Mouse (Mus musculus) lung, postnatal 0 days (tissue): ENCODE measurements at regions not wholly inside any gene's neighbourhood (a gene's known extent, or its start where the extent isn't known, plus 50 kb on each side); places are given as distances from the start of the nearest gene placed in this dataset.

Source experiments
- ATAC-seq: fragments of 200-750 bp; cut with Nextera tagmentation; 2 replicates; pipeline ENCODE4 v1.8.0; 2017; ENCODE audit warnings: moderate library complexity
- DNase-seq: peaks from one replicate; pipeline ENCODE4 v3.0.0-alpha.2; 2016; ENCODE audit warnings: low spot score
- H3K27ac ChIP-seq: fragments of 300-500 bp; sonication (generic); 2 replicates; pipeline ENCODE4 v1.5.1; 2014; ENCODE audit warnings: antibody characterized with exemption, mild to moderate bottlenecking, low read length, mixed read lengths
- H3K27me3 ChIP-seq: fragments of 300-500 bp; sonication (generic); replicated peaks from 2 replicates; pipeline ENCODE4 v1.6.1; 2014; ENCODE audit warnings: low read length, mixed read lengths; ENCODE audit not compliant: insufficient read depth
- H3K36me3 ChIP-seq: fragments of 300-500 bp; sonication (generic); 2 replicates; pipeline ENCODE4 v1.6.1; 2014; ENCODE audit warnings: low read length, mixed read lengths; ENCODE audit not compliant: insufficient read depth
- H3K4me1 ChIP-seq: fragments of 300-500 bp; sonication (generic); 2 replicates; pipeline ENCODE4 v1.6.1; 2014; ENCODE audit warnings: antibody characterized with exemption, low read depth, low read length, mixed read lengths; ENCODE audit not compliant: insufficient read depth
- H3K4me2 ChIP-seq: fragments of 300-500 bp; sonication (generic); replicated peaks from 2 replicates; pipeline ENCODE4 v1.6.1; 2014; ENCODE audit warnings: low read depth, mild to moderate bottlenecking, low read length, moderate library complexity, mixed read lengths
- H3K4me3 ChIP-seq: fragments of 300-500 bp; sonication (generic); 2 replicates; pipeline ENCODE4 v1.5.1; 2014; ENCODE audit warnings: low read depth, low read length
- H3K9ac ChIP-seq: fragments of 300-500 bp; sonication (generic); replicated peaks from 2 replicates; pipeline ENCODE4 v1.6.1; 2014; ENCODE audit warnings: low read depth, mild to moderate bottlenecking
- H3K9me3 ChIP-seq: fragments of 300-500 bp; sonication (generic); 2 replicates; pipeline ENCODE4 v1.6.1; 2016; ENCODE audit warnings: low read length, mixed read lengths
- CTCF ChIP-seq: IDR thresholded peaks from 2 replicates; pipeline ENCODE4 v1.5.1; 2016; ENCODE audit warnings: antibody characterized with exemption, mild to moderate bottlenecking
- EP300 ChIP-seq: IDR thresholded peaks from 2 replicates; pipeline ENCODE4 v1.6.1; 2016; ENCODE audit warnings: antibody characterized with exemption, mild to moderate bottlenecking, control low read depth
- WGBS: fragments of 180-500 bp; shearing (Covaris S2); extraction: QIAGEN DNeasy Blood & Tissue Kit; methylation state at CpG from one replicate; pipeline ENCODE4 v1.1.7; 2014; 5-methylcytosine and 5-hydroxymethylcytosine counted together

DNA sequence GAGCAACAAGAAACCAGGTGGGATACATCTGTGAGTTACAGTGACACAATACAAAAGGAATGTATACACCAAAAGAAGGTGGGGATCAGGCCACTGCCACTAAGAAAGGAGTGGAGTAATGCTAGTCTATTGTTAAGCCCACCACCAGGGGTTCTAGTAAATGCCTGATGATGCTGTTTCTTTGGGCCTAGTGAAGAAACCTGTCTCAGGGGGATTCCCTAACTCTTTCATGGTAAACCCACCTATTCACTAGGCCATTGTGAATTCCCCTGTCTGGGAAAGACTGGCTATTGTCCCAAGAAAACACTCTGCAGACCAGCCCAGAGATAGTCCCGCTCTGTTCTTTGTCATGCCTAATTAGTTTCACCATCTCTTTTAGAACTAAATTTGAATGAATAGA lies 368.2 kb downstream of the Wdr20rt start:
- Histone ChIP-seq H3K4me1 (no peaks in the 10 kb centered on the region), H3K4me2 (no peak overlapping the region), H3K27me3 (no peaks in the 10 kb centered on the region), H3K36me3 (no peaks in the 10 kb centered on the region), H3K27ac (no peak overlapping the region), H3K9ac (no peak overlapping the region), H3K4me3 (no peak overlapping the region), H3K9me3 (no peaks in the 10 kb centered on the region)
- no peak for TF ChIP-seq CTCF
- no peak for TF ChIP-seq EP300
- no peak for DNase-seq
- ATAC-seq = no peak
- 82% methylated on average over 1 of the region's 1 CpGs for WGBS

DNA sequence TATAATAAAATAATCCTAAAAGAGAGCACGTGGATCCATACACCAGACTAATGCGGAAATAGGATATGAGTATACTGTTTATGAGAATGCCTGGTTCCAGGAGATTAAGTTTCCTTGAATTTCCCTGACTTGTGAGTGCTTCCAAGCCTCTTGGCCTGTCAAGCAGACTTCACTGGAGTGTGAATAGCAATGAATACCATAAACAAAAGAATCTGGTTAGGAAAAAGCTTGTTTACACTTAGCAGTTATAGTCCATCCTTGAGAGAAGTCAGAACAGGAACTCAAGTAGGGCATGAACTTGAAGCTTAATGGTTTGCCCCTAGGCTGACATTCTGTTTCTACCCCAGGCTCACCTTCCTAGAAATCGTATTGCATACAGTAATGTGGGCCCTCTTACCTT lies 368.8 kb downstream of the Wdr20rt start:
- H3K4me1 ChIP-seq = no peaks in the 10 kb centered on the region
- H3K27ac ChIP-seq = no peak overlapping the region
- H3K9me3 ChIP-seq = no peaks in the 10 kb centered on the region
- H3K4me3 ChIP-seq = no peak overlapping the region
- TF ChIP-seq CTCF (no peak), EP300 (no peak)
- H3K27me3 ChIP-seq = no peaks in the 10 kb centered on the region
- no peak for DNase-seq
- ATAC-seq = no peak
- 69% methylated on average over 3 of the region's 3 CpGs for WGBS
- H3K36me3 ChIP-seq = no peaks in the 10 kb centered on the region
- H3K9ac ChIP-seq = no peak overlapping the region
- H3K4me2 ChIP-seq = no peak overlapping the region

DNA sequence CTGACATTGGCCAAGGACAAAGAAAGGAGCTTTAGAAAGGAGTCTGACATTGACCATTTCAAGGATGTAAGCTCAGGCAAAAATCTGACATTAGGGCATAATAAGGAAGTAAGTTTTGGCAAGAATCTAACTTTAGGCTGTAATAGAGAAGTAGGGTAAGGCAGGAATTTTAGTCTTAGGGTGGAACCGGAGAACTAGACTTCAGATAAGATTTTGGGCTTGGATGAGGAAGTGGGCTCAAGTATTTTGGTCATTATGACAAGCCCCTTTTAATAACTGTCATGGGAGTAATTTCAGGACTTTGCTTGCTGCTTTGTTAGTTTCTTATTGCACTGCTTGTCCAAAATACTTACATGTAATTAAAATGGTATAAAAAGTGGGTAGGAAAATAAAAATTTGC lies 418.9 kb downstream of the Wdr20rt start:
- WGBS = 85% methylated on average over 1 of the region's 1 CpGs

DNA sequence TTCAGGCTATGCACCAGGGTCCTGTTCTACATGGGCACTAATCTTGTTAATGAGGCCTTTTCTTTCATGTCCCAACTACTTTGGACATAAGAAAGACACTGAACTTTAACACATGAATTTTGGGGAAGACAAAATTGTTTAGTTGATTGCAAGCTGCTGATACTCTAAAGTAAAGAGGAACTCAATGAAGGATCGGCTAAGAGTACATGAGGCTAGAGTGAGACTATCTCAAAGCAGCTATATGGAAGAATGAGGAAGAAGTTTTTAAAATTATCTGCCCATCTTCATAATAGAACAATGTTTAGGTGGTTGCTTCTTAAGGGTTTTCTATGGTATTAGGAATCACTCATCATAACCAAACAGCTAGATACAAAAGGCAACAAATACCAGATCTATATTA lies 431.5 kb downstream of the Wdr20rt start:
- ATAC-seq (no peak), DNase-seq (no peak)
- Histone ChIP-seq H3K4me1 (no peaks in the 10 kb centered on the region), H3K27ac (no peak overlapping the region), H3K9ac (no peak overlapping the region), H3K4me2 (no peak overlapping the region), H3K36me3 (no peaks in the 10 kb centered on the region), H3K27me3 (no peaks in the 10 kb centered on the region), H3K9me3 (no peaks in the 10 kb centered on the region), H3K4me3 (no peak overlapping the region)
- TF ChIP-seq EP300 = no peak
- TF ChIP-seq CTCF = no peak
- 94% methylated on average over 1 of the region's 1 CpGs for WGBS

More for the DNA sequence above, 418.9 kb downstream of the Wdr20rt start:
- DNase-seq = no peak
- H3K27ac ChIP-seq = no peak overlapping the region
- H3K4me2 ChIP-seq = no peak overlapping the region
- H3K9ac ChIP-seq = no peak overlapping the region
- H3K36me3 ChIP-seq = no peaks in the 10 kb centered on the region
- H3K9me3 ChIP-seq = no peaks in the 10 kb centered on the region
- no peak overlapping the region for H3K4me3 ChIP-seq
- no peak for ATAC-seq
- no peaks in the 10 kb centered on the region for H3K27me3 ChIP-seq
- H3K4me1 ChIP-seq = no peaks in the 10 kb centered on the region
- TF ChIP-seq CTCF (no peak), EP300 (no peak)

DNA sequence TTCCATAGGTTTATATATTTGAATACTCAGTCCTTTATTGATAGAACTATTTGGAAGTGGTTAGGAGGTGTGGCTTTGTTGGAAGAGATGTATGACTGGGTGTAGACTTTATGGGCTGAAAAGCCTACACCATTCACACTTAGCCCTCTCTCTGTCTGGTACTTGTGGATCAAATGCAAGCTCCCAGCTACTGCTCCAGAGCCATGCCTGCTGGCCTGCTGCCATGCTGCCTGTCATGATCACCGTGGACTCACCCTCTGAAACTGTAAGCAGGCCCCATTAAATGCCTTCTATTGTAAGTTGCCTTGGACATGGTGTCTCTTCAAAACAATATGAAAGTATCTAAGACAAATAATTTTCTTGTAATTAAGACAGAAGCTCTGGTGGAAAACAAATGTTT lies 446.4 kb downstream of the Wdr20rt start:
- H3K27me3 ChIP-seq = no peaks in the 10 kb centered on the region
- no peak overlapping the region for H3K9ac ChIP-seq
- H3K4me2 ChIP-seq = no peak overlapping the region
- no peaks in the 10 kb centered on the region for H3K36me3 ChIP-seq
- H3K4me1 ChIP-seq = no peaks in the 10 kb centered on the region
- H3K9me3 ChIP-seq = no peaks in the 10 kb centered on the region
- no peak for ATAC-seq
- TF ChIP-seq CTCF (no peak), EP300 (no peak)
- H3K4me3 ChIP-seq = no peak overlapping the region
- no peak for DNase-seq
- H3K27ac ChIP-seq = no peak overlapping the region
- WGBS = 36% methylated on average over 1 of the region's 1 CpGs

- ATAC-seq (no peak), DNase-seq (no peak)
- 74% methylated on average over 2 of the region's 2 CpGs for WGBS
- Histone ChIP-seq H3K4me1 (no peaks in the 10 kb centered on the region), H3K4me3 (no peak overlapping the region), H3K27ac (no peak overlapping the region), H3K27me3 (no peaks in the 10 kb centered on the region), H3K9me3 (no peaks in the 10 kb centered on the region), H3K36me3 (no peaks in the 10 kb centered on the region), H3K4me2 (no peak overlapping the region), H3K9ac (no peak overlapping the region)
- TF ChIP-seq EP300 (no peak), CTCF (no peak)
These were observed 447.9 kb downstream of the Wdr20rt start for GRCm38 (mm10) chr12:65673193-65673592.
